Mouse (Mus musculus) heart, postnatal 10 days (tissue): ENCODE results near the gene Wdr43. TPM values are rescaled to one million over a fixed set of nuclear protein-coding genes. Genes with fewer than 3 reads are reported as not detected.

Experiments used
- DNase-seq, 2 experiments: peaks; one replicate each; pipeline ENCODE4 v3.0.0; 2021
- intact Hi-C: fragments of 180-260 bp; cut with DNase I; formaldehyde crosslinking; loops from one replicate; pipeline ENCODE4 v1.15.1; 2025
- total RNA-seq, 2 experiments: library from RNA; stranded (reverse); gene quantifications; 2 replicates each; pipeline ENCODE4 v1.2.3; 2021

The Wdr43 gene
- total RNA-seq, 2 experiments from 2014 or later: 25.5 to 27.7 TPM

GRCm38 (mm10) chr17:71696396-71696795 lies 80.7 kb downstream of the Wdr43 start:
- intact Hi-C loops: loop anchor here (5.0 kb wide), 2 partner anchors 36 to 86 kb away; no protein-coding TSS in a partner anchor
- peak in 1 of 2 experiments; percentile 61 for DNase-seq

GRCm38 (mm10) chr17:71697896-71698618 lies 82.4 kb downstream of the Wdr43 start:
- peak; percentile 67 to 75 for DNase-seq
- intact Hi-C loops: loop anchor here (5.0 kb wide), 2 partner anchors 34 to 84 kb away; no protein-coding TSS in a partner anchor

- intact Hi-C loops: loop anchor here (5.0 kb wide), 2 partner anchors 34 to 84 kb away; no protein-coding TSS in a partner anchor
- DNase-seq: peak in 1 of 2 experiments; percentile 18
These were observed 82.9 kb downstream of the Wdr43 start for GRCm38 (mm10) chr17:71698619-71698956.

GRCm38 (mm10) chr17:71705113-71705512 lies 89.4 kb downstream of the Wdr43 start:
- intact Hi-C loops: no loop called here

GRCm38 (mm10) chr17:71705550-71706480 lies 90.1 kb downstream of the Wdr43 start:
- intact Hi-C loops: no loop called here
- DNase-seq: peak in 1 of 2 experiments; percentile 66

More at GRCm38 (mm10) chr17:71705113-71705512, 89.4 kb downstream of the Wdr43 start:
- no peak for DNase-seq

- DNase-seq: no peak
- intact Hi-C loops: no loop called here
These were observed 92.0 kb downstream of the Wdr43 start for GRCm38 (mm10) chr17:71707715-71708114.

Other genes with a start within 250 kb of the Wdr43 start
- gene Gm4707, start 156.0 kb upstream of the Wdr43 start, total RNA-seq: 1 to 10 TPM; 1.1 to 2.0 TPM
- 10 to 100 TPM; 28.4 to 28.5 TPM for gene Smchd1, start 140.6 kb upstream of the Wdr43 start, total RNA-seq
- gene Ndc80, start 89.0 kb upstream of the Wdr43 start, total RNA-seq: 1 to 10 TPM; 8.3 to 9.1 TPM
- gene Spdya, start 63.8 kb upstream of the Wdr43 start, total RNA-seq: under 1 TPM in 1 of 2 experiments, not detected in 1; 0.31 TPM
- 1 to 10 TPM; 1.7 to 2.0 TPM for gene Togaram2, start 57.4 kb downstream of the Wdr43 start, total RNA-seq
- gene Pcare, start 137.0 kb downstream of the Wdr43 start, total RNA-seq: under 1 TPM; 0.57 to 0.77 TPM
- 100 to 1,000 TPM; 164 TPM for gene Clip4, start 152.6 kb downstream of the Wdr43 start, total RNA-seq